Mouse (Mus musculus): Measurements from ENCODE around the gene Fuk. TPM values are rescaled to one million over a fixed set of nuclear protein-coding genes. Genes with fewer than 3 reads are reported as not detected.
"Not testable (repeated sequence)": the region's sequence is repeated elsewhere in the genome, so short reads cannot be mapped to it uniquely, and the experiment has no call there.

Gene Fuk
- polyA plus RNA-seq, 1 experiment from 2014 or later = 17.8 TPM

GRCm38 (mm10) chr8:110887551-110887950, 14.7 kb downstream of the Fuk start:
- WGBS = 95% methylated on average over 10 of the region's 10 CpGs

GRCm38 (mm10) chr8:110886634-110887033, 15.7 kb downstream of the Fuk start:
- H3K36me3 ChIP-seq = peaks cover 94% of the 10 kb centered on the region
- no peak overlapping the region for H3K27ac ChIP-seq
- no peak overlapping the region for H3K4me3 ChIP-seq
- no peaks in the 10 kb centered on the region for H3K9me3 ChIP-seq (replicated peaks)
- 83% methylated on average over 3 of the region's 3 CpGs for WGBS
- H3K27me3 ChIP-seq (ENCODE audit: low read depth, poor library complexity, severe bottlenecking) = no peaks in the 10 kb centered on the region
- no peak for DNase-seq (ENCODE audit: low spot score)
- no peaks in the 10 kb centered on the region for H3K4me1 ChIP-seq

More at GRCm38 (mm10) chr8:110887551-110887950, 14.7 kb downstream of the Fuk start:
- Histone ChIP-seq H3K27ac (no peak overlapping the region), H3K27me3 (ENCODE audit: low read depth, poor library complexity, severe bottlenecking) (no peaks in the 10 kb centered on the region), H3K4me1 (no peaks in the 10 kb centered on the region), H3K36me3 (peaks cover 92% of the 10 kb centered on the region), H3K4me3 (no peak overlapping the region), H3K9me3 (replicated peaks) (no peaks in the 10 kb centered on the region)
- DNase-seq (ENCODE audit: low spot score) = no peak

- Histone ChIP-seq H3K4me3 (no peak overlapping the region), H3K4me1 (no peaks in the 10 kb centered on the region), H3K9me3 (replicated peaks) (no peaks in the 10 kb centered on the region), H3K27ac (no peak overlapping the region), H3K27me3 (ENCODE audit: low read depth, poor library complexity, severe bottlenecking) (no peaks in the 10 kb centered on the region), H3K36me3 (peaks cover 99% of the 10 kb centered on the region)
- DNase-seq (ENCODE audit: low spot score) = no peak
- WGBS = 97% methylated on average over 18 of the region's 18 CpGs
Measured at GRCm38 (mm10) chr8:110883824-110884223, 18.5 kb downstream of the Fuk start.

GRCm38 (mm10) chr8:110881741-110882310, 20.5 kb downstream of the Fuk start:
- DNase-seq (ENCODE audit: low spot score) = no peak
- Histone ChIP-seq H3K9me3 (replicated peaks) (no peaks in the 10 kb centered on the region), H3K36me3 (peaks cover 99% of the 10 kb centered on the region), H3K4me3 (no peak overlapping the region), H3K4me1 (no peaks in the 10 kb centered on the region), H3K27ac (no peak overlapping the region), H3K27me3 (ENCODE audit: low read depth, poor library complexity, severe bottlenecking) (no peaks in the 10 kb centered on the region)
- 96% methylated on average over 10 of the region's 10 CpGs for WGBS

- H3K4me1 ChIP-seq = no peaks in the 10 kb centered on the region
- H3K27ac ChIP-seq = no peak overlapping the region
- peaks cover 99% of the 10 kb centered on the region for H3K36me3 ChIP-seq
- WGBS = 89% methylated on average over 4 of the region's 4 CpGs
- H3K27me3 ChIP-seq (ENCODE audit: low read depth, poor library complexity, severe bottlenecking) = no peaks in the 10 kb centered on the region
- H3K9me3 ChIP-seq (replicated peaks) = no peaks in the 10 kb centered on the region
- H3K4me3 ChIP-seq = no peak overlapping the region
- no peak for DNase-seq (ENCODE audit: low spot score)
Measured at GRCm38 (mm10) chr8:110877862-110878261, 24.4 kb downstream of the Fuk start.

GRCm38 (mm10) chr8:110870501-110870900, 31.8 kb downstream of the Fuk start:
- H3K36me3 ChIP-seq = peaks cover 100% of the 10 kb centered on the region
- H3K27me3 ChIP-seq (ENCODE audit: low read depth, poor library complexity, severe bottlenecking) = no peaks in the 10 kb centered on the region
- H3K9me3 ChIP-seq (replicated peaks) = no peaks in the 10 kb centered on the region
- 92% methylated on average over 2 of the region's 2 CpGs for WGBS
- DNase-seq (ENCODE audit: low spot score) = no peak
- no peak overlapping the region for H3K27ac ChIP-seq
- H3K4me1 ChIP-seq = no peaks in the 10 kb centered on the region
- no peak overlapping the region for H3K4me3 ChIP-seq

GRCm38 (mm10) chr8:110861347-110862025, 40.8 kb downstream of the Fuk start:
- H3K4me3 ChIP-seq; DNase-seq (ENCODE audit: low spot score); H3K4me1 ChIP-seq; H3K27ac ChIP-seq; H3K27me3 ChIP-seq (ENCODE audit: low read depth, poor library complexity, severe bottlenecking); H3K9me3 ChIP-seq (replicated peaks): not testable (repeated sequence)
- H3K36me3 ChIP-seq = peaks cover 98% of the 10 kb centered on the region
- 96% methylated on average over 7 of the region's 7 CpGs for WGBS

- no peaks in the 10 kb centered on the region for H3K4me1 ChIP-seq
- H3K4me3 ChIP-seq = no peak overlapping the region
- DNase-seq (ENCODE audit: low spot score) = no peak
- H3K36me3 ChIP-seq = peaks cover 96% of the 10 kb centered on the region
- WGBS = 91% methylated on average over 7 of the region's 7 CpGs
- no peak overlapping the region for H3K27ac ChIP-seq
- no peaks in the 10 kb centered on the region for H3K27me3 ChIP-seq (ENCODE audit: low read depth, poor library complexity, severe bottlenecking)
- H3K9me3 ChIP-seq (replicated peaks) = no peaks in the 10 kb centered on the region
Measured at GRCm38 (mm10) chr8:110859651-110860501, 42.4 kb downstream of the Fuk start.

- no peak for DNase-seq (ENCODE audit: low spot score)
- peaks cover 96% of the 10 kb centered on the region for H3K36me3 ChIP-seq
- H3K4me1 ChIP-seq = no peaks in the 10 kb centered on the region
- H3K27me3 ChIP-seq (ENCODE audit: low read depth, poor library complexity, severe bottlenecking) = no peaks in the 10 kb centered on the region
- no peaks in the 10 kb centered on the region for H3K9me3 ChIP-seq (replicated peaks)
- no peak overlapping the region for H3K4me3 ChIP-seq
- H3K27ac ChIP-seq = no peak overlapping the region
- 92% methylated on average over 5 of the region's 5 CpGs for WGBS
Measured at GRCm38 (mm10) chr8:110856760-110857461, 45.4 kb downstream of the Fuk start.

GRCm38 (mm10) chr8:110856073-110856472, 46.2 kb downstream of the Fuk start:
- H3K27me3 ChIP-seq (ENCODE audit: low read depth, poor library complexity, severe bottlenecking); DNase-seq (ENCODE audit: low spot score); H3K9me3 ChIP-seq (replicated peaks); H3K4me1 ChIP-seq; H3K27ac ChIP-seq; H3K4me3 ChIP-seq: not testable (repeated sequence)
- 96% methylated on average over 4 of the region's 4 CpGs for WGBS
- peaks cover 96% of the 10 kb centered on the region for H3K36me3 ChIP-seq

- Histone ChIP-seq H3K9me3 (replicated peaks) (no peaks in the 10 kb centered on the region), H3K27me3 (ENCODE audit: low read depth, poor library complexity, severe bottlenecking) (no peaks in the 10 kb centered on the region), H3K4me3 (no peak overlapping the region), H3K4me1 (peaks cover 11% of the 10 kb centered on the region), H3K36me3 (peaks cover 69% of the 10 kb centered on the region), H3K27ac (no peak overlapping the region)
- WGBS = 92% methylated on average over 10 of the region's 10 CpGs
- no peak for DNase-seq (ENCODE audit: low spot score)
Measured at GRCm38 (mm10) chr8:110851186-110851585, 51.1 kb downstream of the Fuk start.

GRCm38 (mm10) chr8:110847645-110848495, 54.4 kb downstream of the Fuk start:
- Histone ChIP-seq H3K4me1 (peaks cover 22% of the 10 kb centered on the region), H3K9me3 (replicated peaks) (no peaks in the 10 kb centered on the region), H3K36me3 (peaks cover 59% of the 10 kb centered on the region), H3K27me3 (ENCODE audit: low read depth, poor library complexity, severe bottlenecking) (no peaks in the 10 kb centered on the region), H3K4me3 (peak overlapping the region; percentile 76), H3K27ac (peak overlapping the region; percentile 97; the same call in 1 of the 2 replicates)
- WGBS = 66% methylated on average over 14 of the region's 14 CpGs
- DNase-seq (ENCODE audit: low spot score) = no peak

Data from limb, embryonic 10.5 days (tissue).